Mouse (Mus musculus) small intestine, adult 2 months (tissue): ENCODE data around the gene Ugt1a6b. TPM values are rescaled to one million over a fixed set of nuclear protein-coding genes. Genes with fewer than 3 reads are reported as not detected.

Experiments used
- H3K27ac ChIP-seq: fragments of 200-500 bp; 2 replicates; pipeline ENCODE4 v1.5.1; 2012; ENCODE audit warnings: low read depth, low read length, control low read depth, inconsistent platforms; ENCODE audit not compliant: insufficient read depth
- H3K27me3 ChIP-seq: fragments of 200-500 bp; 2 replicates; pipeline ENCODE4 v1.6.1; 2012; ENCODE audit warnings: mild to moderate bottlenecking, moderate library complexity, low read length, inconsistent platforms; ENCODE audit not compliant: control insufficient read depth, insufficient read depth
- H3K36me3 ChIP-seq: fragments of 200-500 bp; 2 replicates; pipeline ENCODE4 v1.6.1; 2012; ENCODE audit warnings: mild to moderate bottlenecking, low read length, control low read depth, inconsistent platforms; ENCODE audit not compliant: control insufficient read depth, insufficient read depth
- H3K4me1 ChIP-seq: fragments of 200-500 bp; 2 replicates; pipeline ENCODE4 v1.6.1; 2012; ENCODE audit warnings: low read length, inconsistent platforms, mixed read lengths; ENCODE audit not compliant: control insufficient read depth, insufficient read depth, insufficient read length
- H3K4me3 ChIP-seq: fragments of 200-500 bp; 2 replicates; pipeline ENCODE4 v1.5.1; 2012; ENCODE audit warnings: low read depth, mild to moderate bottlenecking, control low read depth, inconsistent platforms, low read length, moderate library complexity
- CTCF ChIP-seq: fragments of 200-500 bp; IDR thresholded peaks from 2 replicates; pipeline ENCODE4 v1.5.1; 2012; ENCODE audit warnings: low read depth, mild to moderate bottlenecking, control low read depth, inconsistent platforms, low read length, moderate library complexity, mixed read lengths; ENCODE audit not compliant: insufficient replicate concordance, insufficient read length; ENCODE audit errors: extremely low read depth
- POLR2A ChIP-seq: fragments of 200-500 bp; IDR thresholded peaks from 2 replicates; pipeline ENCODE4 v1.6.1; 2012; ENCODE audit warnings: low read depth, mild to moderate bottlenecking, control low read depth, inconsistent platforms, low read length, moderate library complexity
- WGBS: fragments of 180-500 bp; shearing (Covaris S2); methylation state at CpG from one replicate; pipeline ENCODE4 v1.1.7; 2018; 5-methylcytosine and 5-hydroxymethylcytosine counted together
- polyA plus RNA-seq: library from polyadenylated mRNA; depleted of rRNA; stranded (reverse); fragments of >200 nt; gene quantifications from 2 replicates; pipeline ENCODE4 v1.2.3, GENCODE M21; 2012; rRNA removed

The Ugt1a6b gene
- polyA plus RNA-seq, 1 experiment = 2.7 TPM

DNA sequence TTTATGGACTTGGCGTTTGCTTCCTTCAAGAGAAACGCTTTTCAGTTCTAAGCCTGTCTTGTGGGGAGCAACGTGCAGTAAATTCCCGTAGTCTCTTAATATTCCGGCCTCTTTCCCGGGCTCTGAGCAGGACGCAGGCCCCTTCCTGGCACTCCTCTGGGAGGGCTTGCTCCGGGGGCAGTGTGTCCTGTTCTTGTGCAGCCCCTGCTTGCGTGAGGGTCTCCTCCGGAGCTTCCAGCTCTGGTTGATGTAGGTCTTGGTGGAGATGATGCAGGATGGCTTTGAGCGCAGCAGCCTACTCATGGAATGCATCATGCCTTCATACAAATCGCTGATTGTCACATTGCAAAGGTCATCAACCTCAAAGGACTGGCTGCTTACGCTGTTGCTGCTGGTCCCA is 163.1 kb downstream of the Ugt1a6b start:
- TF ChIP-seq CTCF = no peak
- TF ChIP-seq POLR2A = no peak
- Histone ChIP-seq H3K27me3 (no peaks in the 10 kb centered on the region), H3K36me3 (peaks cover 88% of the 10 kb centered on the region), H3K27ac (no peak overlapping the region), H3K4me3 (no peak overlapping the region), H3K4me1 (no peaks in the 10 kb centered on the region)
- 89% methylated on average over 13 of the region's 13 CpGs for WGBS

- Histone ChIP-seq H3K36me3 (peaks cover 84% of the 10 kb centered on the region), H3K4me3 (no peak overlapping the region), H3K27ac (no peak overlapping the region), H3K27me3 (no peaks in the 10 kb centered on the region), H3K4me1 (no peaks in the 10 kb centered on the region)
- TF ChIP-seq POLR2A (no peak), CTCF (no peak)
- 92% methylated on average over 6 of the region's 6 CpGs for WGBS
Observed at GRCm38 (mm10) chr1:88267489-88267888, 164.4 kb downstream of the Ugt1a6b start.

GRCm38 (mm10) chr1:88268070-88268469 is 165.0 kb downstream of the Ugt1a6b start:
- Histone ChIP-seq H3K4me3 (no peak overlapping the region), H3K27ac (no peak overlapping the region), H3K4me1 (no peaks in the 10 kb centered on the region), H3K27me3 (no peaks in the 10 kb centered on the region), H3K36me3 (peaks cover 82% of the 10 kb centered on the region)
- no peak for TF ChIP-seq CTCF
- no peak for TF ChIP-seq POLR2A
- 82% methylated on average over 6 of the region's 6 CpGs for WGBS

Other genes with a start within 250 kb of the Ugt1a6b start
- 21.5 and 47.1 TPM in 2 replicates for gene Dgkd, start 250.0 kb upstream of the Ugt1a6b start, polyA plus RNA-seq
- 4.0 and 7.2 TPM in 2 replicates for gene Usp40, start 94.7 kb upstream of the Ugt1a6b start, polyA plus RNA-seq
- gene Ugt1a10, start 47.9 kb upstream of the Ugt1a6b start, polyA plus RNA-seq = not detected in 2 replicates
- 0.36 and 0.37 TPM in 2 replicates for gene Ugt1a9, start 32.5 kb upstream of the Ugt1a6b start, polyA plus RNA-seq
- not detected in 2 replicates for gene Ugt1a8, start 15.4 kb upstream of the Ugt1a6b start, polyA plus RNA-seq
- 57.1 and 60.9 TPM in 2 replicates for gene Ugt1a7c, start 8.2 kb upstream of the Ugt1a6b start, polyA plus RNA-seq
- 2.1 and 12.2 TPM in 2 replicates for gene Ugt1a6a, start 31.6 kb downstream of the Ugt1a6b start, polyA plus RNA-seq
- 0.28 and 0.34 TPM in 2 replicates for gene Ugt1a5, start 62.8 kb downstream of the Ugt1a6b start, polyA plus RNA-seq
- 0.09 and 0.38 TPM in 2 replicates for gene Ugt1a2, start 97.3 kb downstream of the Ugt1a6b start, polyA plus RNA-seq
- gene Dnajb3, start 102.5 kb downstream of the Ugt1a6b start, polyA plus RNA-seq = 2.7 and 5.3 TPM in 2 replicates
- 21.8 and 88.2 TPM in 2 replicates for gene Ugt1a1, start 108.7 kb downstream of the Ugt1a6b start, polyA plus RNA-seq
- 0.11 and 0.35 TPM in 2 replicates for gene Mroh2a, start 123.7 kb downstream of the Ugt1a6b start, polyA plus RNA-seq
- 22.9 and 23.4 TPM in 2 replicates for gene Hjurp, start 174.4 kb downstream of the Ugt1a6b start, polyA plus RNA-seq
- gene Trpm8, start 174.4 kb downstream of the Ugt1a6b start, polyA plus RNA-seq = not detected in 2 replicates